Mouse (Mus musculus) forebrain, postnatal 0 days (tissue): ENCODE measurements at regions not wholly inside any gene's neighbourhood (a gene's known extent, or its start where the extent isn't known, plus 50 kb on each side); places are given as distances from the start of the nearest gene placed in this dataset.

Experiments used
- ATAC-seq: fragments of 200-750 bp; cut with Nextera tagmentation; 2 replicates; pipeline ENCODE4 v1.8.0; 2017; ENCODE audit warnings: mild to moderate bottlenecking, moderate library complexity
- DNase-seq: peaks from one replicate; pipeline ENCODE4 v3.0.0-alpha.2; 2015
- H3K27ac ChIP-seq: fragments of 300-500 bp; sonication (generic); 2 replicates; pipeline ENCODE4 v1.5.1; 2014; ENCODE audit warnings: low read depth, mild to moderate bottlenecking, antibody characterized with exemption, low read length, moderate library complexity, mixed read lengths
- H3K27me3 ChIP-seq: fragments of 300-500 bp; sonication (generic); 2 replicates; pipeline ENCODE4 v1.6.1; 2014; ENCODE audit warnings: mild to moderate bottlenecking, low read length, mixed read lengths; ENCODE audit not compliant: insufficient read depth
- H3K36me3 ChIP-seq: fragments of 300-500 bp; sonication (generic); 2 replicates; pipeline ENCODE4 v1.6.1; 2014; ENCODE audit warnings: mild to moderate bottlenecking, moderate library complexity; ENCODE audit not compliant: insufficient read depth
- H3K4me1 ChIP-seq: fragments of 300-500 bp; sonication (generic); 2 replicates; pipeline ENCODE4 v1.6.1; 2014; ENCODE audit warnings: antibody characterized with exemption; ENCODE audit not compliant: insufficient read depth
- H3K4me2 ChIP-seq: fragments of 300-500 bp; sonication (generic); 2 replicates; pipeline ENCODE4 v1.6.1; 2014; ENCODE audit warnings: low read depth, mild to moderate bottlenecking, moderate library complexity
- H3K4me3 ChIP-seq: fragments of 300-500 bp; sonication (generic); 2 replicates; pipeline ENCODE4 v1.5.1; 2014; ENCODE audit warnings: low read depth, low read length, mixed read lengths
- H3K9ac ChIP-seq: fragments of 300-500 bp; sonication (generic); 2 replicates; pipeline ENCODE4 v1.6.1; 2014; ENCODE audit warnings: mild to moderate bottlenecking
- H3K9me3 ChIP-seq: fragments of 300-500 bp; sonication (generic); 2 replicates; pipeline ENCODE4 v1.6.1; 2016; ENCODE audit warnings: low read length
- CTCF ChIP-seq: sonication (generic); IDR thresholded peaks from 2 replicates; pipeline ENCODE4 v1.5.1; 2016; ENCODE audit warnings: antibody characterized with exemption, control low read depth, low read depth
- WGBS: fragments of 180-500 bp; shearing (Covaris S2); extraction: QIAGEN DNeasy Blood & Tissue Kit; methylation state at CpG from one replicate; pipeline ENCODE4 v1.1.7; 2014; 5-methylcytosine and 5-hydroxymethylcytosine counted together

DNA sequence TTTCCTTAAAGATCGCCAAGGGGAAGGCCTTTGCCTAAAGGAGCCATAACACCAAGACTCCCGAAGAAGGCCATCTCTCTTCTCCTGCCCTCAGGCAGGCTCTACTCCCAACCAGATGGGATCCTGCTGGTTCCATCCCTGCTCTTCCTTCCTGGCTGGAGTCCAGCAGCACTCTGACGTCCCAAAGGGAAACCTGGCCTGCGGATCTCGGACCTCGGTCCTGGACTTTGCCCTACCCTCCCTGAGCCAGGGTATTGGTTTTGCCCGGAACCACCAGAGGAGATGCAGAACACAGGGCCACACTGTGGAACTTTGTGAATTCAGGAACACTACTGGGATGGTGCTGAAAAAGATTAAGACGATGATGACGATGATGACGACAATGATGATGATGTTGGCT is 67.4 kb upstream of the Myo10 start:
- 83% methylated on average over 10 of the region's 10 CpGs for WGBS
- ATAC-seq, result no peak
- H3K27ac ChIP-seq, result no peak overlapping the region

GRCm38 (mm10) chr15:25555852-25556251 is 66.5 kb upstream of the Myo10 start:
- ATAC-seq (no peak), DNase-seq (no peak)
- no peaks in the 10 kb centered on the region for H3K27me3 ChIP-seq
- TF ChIP-seq CTCF, result no peak
- no peak overlapping the region for H3K4me3 ChIP-seq
- WGBS, result 36% methylated on average over 2 of the region's 2 CpGs
- no peak overlapping the region for H3K4me2 ChIP-seq
- H3K36me3 ChIP-seq, result no peaks in the 10 kb centered on the region
- no peak overlapping the region for H3K9ac ChIP-seq
- H3K27ac ChIP-seq, result no peak overlapping the region
- H3K9me3 ChIP-seq, result no peaks in the 10 kb centered on the region
- no peaks in the 10 kb centered on the region for H3K4me1 ChIP-seq

More for the DNA sequence above, 67.4 kb upstream of the Myo10 start:
- no peaks in the 10 kb centered on the region for H3K36me3 ChIP-seq
- no peak overlapping the region for H3K4me2 ChIP-seq
- no peaks in the 10 kb centered on the region for H3K4me1 ChIP-seq
- TF ChIP-seq CTCF, result no peak
- H3K27me3 ChIP-seq, result no peaks in the 10 kb centered on the region
- DNase-seq, result no peak
- no peak overlapping the region for H3K9ac ChIP-seq
- H3K4me3 ChIP-seq, result no peak overlapping the region
- H3K9me3 ChIP-seq, result no peaks in the 10 kb centered on the region

GRCm38 (mm10) chr15:25557566-25557965 is 64.8 kb upstream of the Myo10 start:
- no peak for TF ChIP-seq CTCF
- Histone ChIP-seq H3K4me3 (no peak overlapping the region), H3K9me3 (no peaks in the 10 kb centered on the region), H3K27ac (no peak overlapping the region), H3K4me1 (no peaks in the 10 kb centered on the region), H3K9ac (no peak overlapping the region), H3K36me3 (no peaks in the 10 kb centered on the region), H3K27me3 (no peaks in the 10 kb centered on the region), H3K4me2 (no peak overlapping the region)
- DNase-seq (no peak), ATAC-seq (no peak)
- 90% methylated on average over 8 of the region's 8 CpGs for WGBS

- H3K9ac ChIP-seq, result no peak overlapping the region
- no peaks in the 10 kb centered on the region for H3K9me3 ChIP-seq
- DNase-seq (no peak), ATAC-seq (no peak)
- H3K4me2 ChIP-seq, result no peak overlapping the region
- no peak overlapping the region for H3K4me3 ChIP-seq
- WGBS, result 77% methylated on average over 7 of the region's 7 CpGs
- H3K27ac ChIP-seq, result no peak overlapping the region
- no peak for TF ChIP-seq CTCF
- no peaks in the 10 kb centered on the region for H3K36me3 ChIP-seq
- no peaks in the 10 kb centered on the region for H3K4me1 ChIP-seq
- no peaks in the 10 kb centered on the region for H3K27me3 ChIP-seq
Observed at GRCm38 (mm10) chr15:25558240-25558639, 64.1 kb upstream of the Myo10 start.

GRCm38 (mm10) chr15:25563641-25564040 is 58.7 kb upstream of the Myo10 start:
- Histone ChIP-seq H3K4me1 (no peaks in the 10 kb centered on the region), H3K36me3 (no peaks in the 10 kb centered on the region), H3K9me3 (no peaks in the 10 kb centered on the region), H3K4me2 (no peak overlapping the region), H3K4me3 (no peak overlapping the region), H3K9ac (no peak overlapping the region), H3K27ac (no peak overlapping the region), H3K27me3 (no peaks in the 10 kb centered on the region)
- DNase-seq (no peak), ATAC-seq (no peak; the same call in 1 of the 2 replicates)
- 85% methylated on average over 7 of the region's 7 CpGs for WGBS
- TF ChIP-seq CTCF, result no peak

DNA sequence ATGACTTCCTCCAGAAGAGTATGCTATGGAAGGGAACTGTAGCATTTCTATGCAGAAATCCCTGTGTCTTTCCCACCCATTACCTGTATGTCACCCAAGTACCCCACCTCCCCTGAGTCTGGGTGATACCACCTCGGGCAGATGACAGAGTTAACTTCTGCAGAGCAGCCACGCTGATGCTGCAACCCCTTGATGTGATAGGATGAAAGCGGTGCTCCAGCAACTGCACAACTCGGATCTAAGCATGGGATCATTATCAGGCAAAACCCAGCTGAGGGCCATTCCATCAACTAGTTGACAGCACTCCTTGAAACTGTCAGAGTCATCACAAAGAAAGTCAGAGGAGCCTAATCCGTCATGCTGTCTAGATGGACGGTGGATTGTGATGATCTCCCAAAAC is 49.8 kb upstream of the Myo10 start:
- Histone ChIP-seq H3K36me3 (no peaks in the 10 kb centered on the region), H3K4me3 (no peak overlapping the region), H3K9me3 (no peaks in the 10 kb centered on the region), H3K4me2 (no peak overlapping the region), H3K4me1 (no peaks in the 10 kb centered on the region), H3K27ac (no peak overlapping the region), H3K27me3 (no peaks in the 10 kb centered on the region), H3K9ac (no peak overlapping the region)
- DNase-seq (no peak), ATAC-seq (no peak)
- TF ChIP-seq CTCF, result no peak
- WGBS, result 71% methylated on average over 6 of the region's 6 CpGs
